Mouse (Mus musculus): Measurements from ENCODE around the gene BC048403.

DNA sequence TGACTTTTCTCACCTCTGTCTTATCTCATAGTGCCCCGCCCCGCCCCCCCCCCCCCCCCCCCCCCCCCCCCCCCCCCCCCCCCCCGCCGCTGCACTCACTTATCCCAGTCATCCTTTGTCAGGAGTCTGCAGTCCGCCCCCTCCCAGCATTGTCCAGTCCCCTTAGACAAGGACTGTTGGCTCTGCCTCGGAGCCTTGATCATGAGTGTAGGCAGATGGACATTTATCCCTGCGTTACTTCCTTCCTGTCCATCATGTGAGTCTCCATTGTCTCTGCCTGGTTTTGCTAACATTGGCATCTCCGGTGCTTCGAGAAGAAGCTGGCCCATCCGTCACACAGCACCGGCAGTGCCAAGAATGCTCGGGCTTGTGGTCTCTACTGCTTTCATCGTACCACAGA, 23.5 kb downstream of the BC048403 start:
- TF ChIP-seq CTCF (conservative IDR thresholded peaks at IDR 0.05; ENCODE audit: low read length) (no peak), NANOG (IDR thresholded peaks at IDR 0.05; ENCODE audit: borderline replicate concordance, low read length) (no peak)

Measured in E14TG2a.4 (cell line).